ENCODE assay signal across 8 mouse cellular contexts in genomic region chr10:81137252-81138130, GRCm38 (mm10). TPM values are rescaled to one million over a fixed set of nuclear protein-coding genes. Genes with fewer than 3 reads are reported as not detected.
DNase-seq lines count a peak whose midpoint lies in the region; ATAC-seq and TF ChIP-seq lines count a peak whose summit lies in the region.

No protein-coding gene starts in this region.

- no peaks in the 10 kb centered on the region for H3K9me3 ChIP-seq in hindbrain, postnatal 0 days (ENCODE audit: low read length)

- peak overlapping the region; percentile 94 for H3K4me3 ChIP-seq in hindbrain, postnatal 0 days (ENCODE audit: low read length)
- H3K4me3 ChIP-seq in left cerebral cortex, adult 2 months, result peak overlapping the region; percentile 83

- intact Hi-C loops in left cerebral cortex, adult 2 months (cut with DNase I), result loop anchor here (2.0 kb wide), 1 partner anchor 31 kb away; no protein-coding TSS in a partner anchor

- H3K4me2 ChIP-seq in hindbrain, postnatal 0 days (ENCODE audit: low read depth, low read length), result peak overlapping the region; percentile 99

- peak overlapping the region; percentile 96 for H3K9ac ChIP-seq in hindbrain, postnatal 0 days (replicated peaks; ENCODE audit: low read length)

- H3K4me1 ChIP-seq in hindbrain, postnatal 0 days (ENCODE audit: insufficient read depth, low read length), result peaks cover 25% of the 10 kb centered on the region

- DNase-seq in WW6 (ENCODE audit: low read depth, low spot score), result peak; percentile 93
- peak; percentile 100 for DNase-seq in cerebellum, postnatal 4 days (ENCODE audit: low spot score in 2 of 2)
- peak; percentile 100 for DNase-seq in gastrocnemius, adult 18-20 months (ENCODE audit: low spot score)
- DNase-seq in hindbrain, postnatal 0 days (ENCODE audit: low spot score), result peak; percentile 98
- DNase-seq in left cerebral cortex, adult 2 months (ENCODE audit: extremely low spot score in 1 of 2, low spot score in 2 of 2), result peak; percentile 99 to 100
- DNase-seq in right cerebral cortex, adult 2 months (ENCODE audit: low spot score in 2 of 2), result peak; percentile 99 to 100
- DNase-seq in urinary bladder, postnatal 14 days (ENCODE audit: low spot score), result peak; percentile 99

- 1% methylated on average over 57 of the region's 89 CpGs for WGBS in hindbrain, postnatal 0 days

- no peaks in the 10 kb centered on the region for H3K36me3 ChIP-seq in hindbrain, postnatal 0 days (ENCODE audit: insufficient read depth, low read length)

- peak overlapping the region; percentile 77 for H3K27ac ChIP-seq in hindbrain, postnatal 0 days
- peak overlapping the region; percentile 98 for H3K27ac ChIP-seq in left cerebral cortex, adult 2 months

- H3K27me3 ChIP-seq in hindbrain, postnatal 0 days (ENCODE audit: insufficient read depth, low read length), result peaks cover 9% of the 10 kb centered on the region

- TF ChIP-seq CTCF in hindbrain, postnatal 0 days (IDR thresholded peaks at IDR 0.05; ENCODE audit: low read depth), result no peak
- TF ChIP-seq CTCF in left cerebral cortex, adult 2 months (IDR thresholded peaks at IDR 0.05), result no peak

- ATAC-seq in hindbrain, postnatal 0 days, result peak; percentile 95
- ATAC-seq in megakaryocyte, adult 5-6 weeks (ENCODE audit: poor library complexity, severe bottlenecking), result peak; percentile 70

RNA-seq across cellular contexts. Expression of gene Zbtb7a, which starts 2.5 kb away (rescaled TPM):
- 10 to 100 TPM; 22.1 to 24.5 TPM for total RNA-seq in gastrocnemius, adult 18-20 months (2021)
- 37.3 and 38.4 TPM in 2 replicates for total RNA-seq in hindbrain, postnatal 0 days (2014; rRNA removed)
- polyA plus RNA-seq in hindbrain, postnatal 0 days (2015; fragmentation: Nextera tagmentation; extraction: Ambion mirVana), result 22.0 and 22.3 TPM in 2 replicates
- 100 to 1,000 TPM; 130 to 132 TPM for total RNA-seq in left cerebral cortex, adult 2 months (2021)
- total RNA-seq in megakaryocyte, adult 5-6 weeks (2015), result 25.0 and 27.0 TPM in 2 replicates
- 8.8 and 14.5 TPM in 2 replicates for total RNA-seq in megakaryocyte, adult 5-6 weeks (2017)

RNA-seq across cellular contexts. Expression of gene Pias4, which starts 30.2 kb away (rescaled TPM):
- 10 to 100 TPM; 15.3 to 17.1 TPM for total RNA-seq in gastrocnemius, adult 18-20 months (2021)
- total RNA-seq in hindbrain, postnatal 0 days (2014; rRNA removed), result 33.9 and 46.4 TPM in 2 replicates
- polyA plus RNA-seq in hindbrain, postnatal 0 days (2015; fragmentation: Nextera tagmentation; extraction: Ambion mirVana), result 32.0 and 33.7 TPM in 2 replicates
- 10 to 100 TPM; 26.7 to 32.0 TPM for total RNA-seq in left cerebral cortex, adult 2 months (2021)
- total RNA-seq in megakaryocyte, adult 5-6 weeks (2015), result 10.1 and 13.7 TPM in 2 replicates
- 12.9 and 13.3 TPM in 2 replicates for total RNA-seq in megakaryocyte, adult 5-6 weeks (2017)

RNA-seq across cellular contexts. Expression of gene Map2k2, which starts 31.8 kb away (rescaled TPM):
- total RNA-seq in gastrocnemius, adult 18-20 months (2021), result 100 to 1,000 TPM; 173 to 189 TPM
- 297 and 309 TPM in 2 replicates for total RNA-seq in hindbrain, postnatal 0 days (2014; rRNA removed)
- polyA plus RNA-seq in hindbrain, postnatal 0 days (2015; fragmentation: Nextera tagmentation; extraction: Ambion mirVana), result 196 and 204 TPM in 2 replicates
- total RNA-seq in left cerebral cortex, adult 2 months (2021), result 100 to 1,000 TPM; 136 to 150 TPM
- total RNA-seq in megakaryocyte, adult 5-6 weeks (2015), result 33.9 and 40.6 TPM in 2 replicates
- 38.2 and 47.8 TPM in 2 replicates for total RNA-seq in megakaryocyte, adult 5-6 weeks (2017)

RNA-seq across cellular contexts. Expression of gene Creb3l3, which starts 38.8 kb away (rescaled TPM):
- total RNA-seq in gastrocnemius, adult 18-20 months (2021), result under 1 TPM in 1 of 2 experiments, not detected in 1; 0.09 TPM
- 0.61 and 1.0 TPM in 2 replicates for total RNA-seq in hindbrain, postnatal 0 days (2014; rRNA removed)
- 0.59 and 0.71 TPM in 2 replicates for polyA plus RNA-seq in hindbrain, postnatal 0 days (2015; fragmentation: Nextera tagmentation; extraction: Ambion mirVana)
- total RNA-seq in left cerebral cortex, adult 2 months (2021), result under 1 TPM; 0.25 to 0.33 TPM
- 0.50 and 0.58 TPM in 2 replicates for total RNA-seq in megakaryocyte, adult 5-6 weeks (2015)
- total RNA-seq in megakaryocyte, adult 5-6 weeks (2017), result 0.40 and 0.89 TPM in 2 replicates

RNA-seq across cellular contexts. Expression of gene Eef2, which starts 38.9 kb away (rescaled TPM):
- 1,000 to 10,000 TPM; 1,320 to 1,335 TPM for total RNA-seq in gastrocnemius, adult 18-20 months (2021)
- total RNA-seq in hindbrain, postnatal 0 days (2014; rRNA removed), result 2,095 and 2,196 TPM in 2 replicates
- 422 and 434 TPM in 2 replicates for polyA plus RNA-seq in hindbrain, postnatal 0 days (2015; fragmentation: Nextera tagmentation; extraction: Ambion mirVana)
- total RNA-seq in left cerebral cortex, adult 2 months (2021), result 100 to 1,000 TPM; 884 to 901 TPM
- total RNA-seq in megakaryocyte, adult 5-6 weeks (2015), result 394 and 408 TPM in 2 replicates
- total RNA-seq in megakaryocyte, adult 5-6 weeks (2017), result 983 and 1,066 TPM in 2 replicates

Comparison
In these comparisons a context has a peak if more than half of its experiments do, and no peak if none do; other contexts are left out.
1. Peak in every context shown above with its lines: DNase-seq, ATAC-seq, H3K4me3 ChIP-seq and H3K27ac ChIP-seq.